Mouse (Mus musculus): ENCODE data around the gene Frmd8. TPM values are rescaled to one million over a fixed set of nuclear protein-coding genes. Genes with fewer than 3 reads are reported as not detected.
A peak's percentile ranks its signal among the peaks of the same experiment; 100 is the strongest.

Gene Frmd8
- total and polyA plus RNA-seq, 3 experiments, result 22.8 to 34.4 TPM; not detected in 1

DNA sequence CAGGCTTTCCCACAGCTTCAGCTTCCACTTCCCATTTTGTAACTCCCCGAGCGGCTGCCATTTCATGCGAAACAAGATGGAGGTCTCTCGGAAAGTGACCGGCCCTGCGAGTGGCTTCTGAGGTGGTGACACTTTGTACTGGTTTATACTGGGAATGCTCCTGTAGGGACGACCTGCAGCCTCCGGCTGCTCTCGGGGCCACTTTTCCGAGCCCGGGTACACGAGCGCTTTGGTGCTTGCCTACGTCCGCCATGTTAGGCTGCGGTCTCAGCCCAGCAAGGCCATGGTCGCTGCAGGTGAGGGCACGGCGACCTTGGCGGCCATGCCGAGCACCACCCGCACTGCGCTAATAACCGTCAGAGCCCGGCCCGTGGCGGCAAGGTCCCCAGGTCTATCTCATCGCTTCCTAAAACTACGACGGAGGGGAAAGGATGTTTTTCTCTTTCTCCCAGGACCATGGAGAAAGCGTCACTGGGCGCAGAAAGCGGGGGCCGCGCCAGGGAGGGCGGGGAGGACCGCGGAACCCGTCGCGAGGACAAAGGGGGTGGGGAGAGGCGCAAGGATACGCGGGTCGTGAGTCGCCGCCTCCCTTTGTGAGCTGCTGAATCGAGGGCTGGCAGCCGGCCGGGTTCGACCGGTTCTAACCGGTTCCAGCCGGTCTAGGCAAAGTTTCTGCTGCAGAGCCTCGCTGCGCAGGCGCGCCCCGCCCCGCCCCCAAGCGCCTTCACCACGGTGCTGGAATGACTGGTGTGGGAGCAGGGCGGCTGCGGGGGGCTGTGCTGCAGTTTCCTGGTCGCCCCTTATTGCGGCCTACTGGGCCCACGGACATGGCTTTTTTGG lies 71.8 kb downstream of the Frmd8 start:
- Histone ChIP-seq H3K36me3 (ENCODE audit: control insufficient read depth in 1 of 2, insufficient read depth in 2 of 2, low read length in 2 of 2) (peaks cover 2 to 12% of the 10 kb centered on the region in 2 experiments), H3K9me3 (replicated peaks; ENCODE audit: insufficient read depth, low read length) (no peaks in the 10 kb centered on the region), H3K27ac (ENCODE audit: control insufficient read depth, low read depth, low read length) (peak overlapping the region; percentile 98), H3K4me1 (ENCODE audit: control insufficient read depth in 1 of 2, insufficient read depth in 2 of 2, low read length in 2 of 2) (peaks cover 0 to 28% of the 10 kb centered on the region in 2 experiments; a peak in 3 of 4 replicates), H3K4me3 (ENCODE audit: control insufficient read depth in 1 of 2, insufficient read depth in 1 of 2, low read depth in 2 of 2, low read length in 2 of 2) (peak overlapping the region; percentile 39 to 71), H3K9ac (ENCODE audit: control insufficient read depth, low read depth, low read length, poor library complexity, severe bottlenecking) (peak overlapping the region; percentile 95), H3K27me3 (ENCODE audit: control insufficient read depth in 1 of 2, insufficient read depth in 2 of 2, low read length in 2 of 2) (no peaks in the 10 kb centered on the region), H3K79me2 (ENCODE audit: control insufficient read depth, insufficient read depth, low read length, poor library complexity) (peaks cover 42% of the 10 kb centered on the region)
- DNase-seq (ENCODE audit: low read depth, low spot score), result peak; percentile 99
- TF ChIP-seq NELFE (IDR thresholded peaks at IDR 0.05; ENCODE audit: low read depth, low read length) (peak; percentile 92), CHD1 (IDR thresholded peaks at IDR 0.05; ENCODE audit: low read depth, low read length) (no peak; the same call in 1 of the 2 replicates), EP300 (IDR thresholded peaks at IDR 0.05; ENCODE audit: low read depth in 1 of 2, low read length in 2 of 2) (no peak; a peak in 2 of 4 replicates), MYB (IDR thresholded peaks at IDR 0.05; ENCODE audit: low read depth, low read length) (no peak), RCOR1 (IDR thresholded peaks at IDR 0.05; ENCODE audit: low read depth, low read length) (no peak), POLR2AphosphoS2 (IDR thresholded peaks at IDR 0.05; ENCODE audit: low read length) (peak; percentile 76), MAZ (IDR thresholded peaks at IDR 0.05; ENCODE audit: low read depth, low read length) (peak; percentile 49; the same call in 1 of the 2 replicates), MAX (IDR thresholded peaks at IDR 0.05; ENCODE audit: low read length) (no peak), KAT2A (conservative IDR thresholded peaks at IDR 0.05; ENCODE audit: low read depth, low read length) (no peak; the same call in 1 of the 2 replicates), MEF2A (IDR thresholded peaks at IDR 0.05; ENCODE audit: extremely low read depth, insufficient replicate concordance, low read depth, low read length, poor library complexity, severe bottlenecking) (0 out of 2 replicates have a peak, but pooled peaks have one; percentile 54), TCF12 (IDR thresholded peaks at IDR 0.05; ENCODE audit: low read depth, low read length) (peak; percentile 29), RAD21 (IDR thresholded peaks at IDR 0.05; ENCODE audit: low read depth, low read length) (no peak), ELF1 (IDR thresholded peaks at IDR 0.05; ENCODE audit: low read depth, low read length) (no peak), ZMIZ1 (IDR thresholded peaks at IDR 0.05; ENCODE audit: low read depth, low read length) (peak; percentile 51), SIN3A (IDR thresholded peaks at IDR 0.05; ENCODE audit: low read length) (peak; percentile 63; the same call in 1 of the 2 replicates), JUND (IDR thresholded peaks at IDR 0.05; ENCODE audit: low read depth, low read length) (no peak), TAL1 (IDR thresholded peaks at IDR 0.05; ENCODE audit: low read length) (no peak), MAFK (IDR thresholded peaks at IDR 0.05; ENCODE audit: borderline replicate concordance, low read depth, low read length) (no peak), NRF1 (IDR thresholded peaks at IDR 0.05; ENCODE audit: insufficient read depth, low read depth, low read length, poor library complexity, severe bottlenecking) (peak; percentile 95), MYC (IDR thresholded peaks at IDR 0.05; ENCODE audit: low read depth, low read length) (peak; percentile 27; the same call in 1 of the 2 replicates), POLR2AphosphoS5 (IDR thresholded peaks at IDR 0.05; ENCODE audit: borderline replicate concordance, low read depth, low read length) (no peak), GABPA (IDR thresholded peaks at IDR 0.05; ENCODE audit: low read depth, low read length) (no peak), E2F4 (IDR thresholded peaks at IDR 0.05; ENCODE audit: borderline replicate concordance, low read depth, low read length) (no peak), POLR2A (IDR thresholded peaks at IDR 0.05; ENCODE audit: control insufficient read depth in 1 of 2, insufficient read depth in 1 of 2, low read depth in 1 of 2, low read length in 2 of 2, poor library complexity in 1 of 2) (peak in 1 of 2 experiments; percentile 83; a peak in 2 of 4 replicates), CHD2 (IDR thresholded peaks at IDR 0.05; ENCODE audit: low read length) (no peak; the same call in 1 of the 2 replicates), USF2 (IDR thresholded peaks at IDR 0.05; ENCODE audit: borderline replicate concordance in 1 of 2, insufficient read depth in 1 of 2, low read depth in 1 of 2, low read length in 2 of 2) (no peak), USF1 (IDR thresholded peaks at IDR 0.05; ENCODE audit: low read depth, low read length) (no peak), CTCF (IDR thresholded peaks at IDR 0.05 in 2 of 3, conservative IDR thresholded peaks at IDR 0.05 in 1 of 3; ENCODE audit: control insufficient read depth in 1 of 3, insufficient read depth in 1 of 3, low read depth in 2 of 3, low read length in 3 of 3, poor library complexity in 1 of 3, severe bottlenecking in 1 of 3) (no peak), TBP (IDR thresholded peaks at IDR 0.05; ENCODE audit: low read depth, low read length) (peak; percentile 82), ZKSCAN1 (IDR thresholded peaks at IDR 0.05; ENCODE audit: low read depth, low read length) (no peak), BHLHE40 (IDR thresholded peaks at IDR 0.05; ENCODE audit: borderline replicate concordance, low read depth, low read length) (no peak), SMC3 (IDR thresholded peaks at IDR 0.05; ENCODE audit: low read depth, low read length) (no peak), ZNF384 (IDR thresholded peaks at IDR 0.05; ENCODE audit: low read depth, low read length) (no peak), ZC3H11A (IDR thresholded peaks at IDR 0.05; ENCODE audit: low read depth, low read length) (no peak), GATA1 (IDR thresholded peaks at IDR 0.05; ENCODE audit: low read depth, low read length) (no peak)
